Mouse (Mus musculus) liver, postnatal 0 days (tissue): ENCODE measurements at regions not wholly inside any gene's neighbourhood (a gene's known extent, or its start where the extent isn't known, plus 50 kb on each side); places are given as distances from the start of the nearest gene placed in this dataset.

Source experiments
- CTCF ChIP-seq: sonication (generic); IDR thresholded peaks from 2 replicates; pipeline ENCODE4 v1.5.1; 2016; ENCODE audit warnings: antibody characterized with exemption, low read depth
- EP300 ChIP-seq: IDR thresholded peaks from 2 replicates; pipeline ENCODE4 v1.6.1; 2016; ENCODE audit warnings: antibody characterized with exemption, low read depth, mild to moderate bottlenecking

DNA sequence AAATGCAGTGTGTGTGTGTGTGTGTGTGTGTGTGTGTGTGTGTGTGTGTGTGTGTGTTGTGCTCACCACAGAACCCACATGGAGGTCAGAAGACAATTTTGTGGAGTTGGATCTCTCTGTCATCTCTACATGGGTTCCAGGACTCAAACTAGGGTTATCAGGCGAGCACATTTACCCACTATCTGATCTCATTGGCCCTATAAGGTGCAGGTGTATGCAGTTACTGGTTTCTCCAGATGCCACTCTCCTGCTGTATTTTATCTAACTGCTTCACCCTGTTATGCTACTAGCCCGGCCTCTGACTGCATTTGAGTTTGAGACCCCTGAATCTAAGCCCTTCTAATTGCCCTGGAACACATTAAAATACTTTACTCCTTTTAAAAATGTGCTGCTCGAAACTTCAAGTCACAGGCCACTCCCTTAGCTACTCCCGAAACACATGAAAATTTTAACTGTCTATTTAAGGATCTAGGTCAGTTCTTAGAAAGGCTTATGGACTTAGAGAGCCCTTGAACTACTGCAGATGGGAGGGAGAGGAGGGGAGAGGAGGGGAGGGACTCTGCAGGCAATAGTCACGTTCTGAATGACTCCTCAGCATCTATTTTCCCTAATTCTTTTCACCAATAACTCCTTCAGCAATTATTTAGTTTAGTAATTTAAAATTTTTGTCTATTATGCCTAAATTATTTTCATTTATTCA is 61.1 kb upstream of the Slc16a1 start:
- TF ChIP-seq CTCF (no peak), EP300 (no peak)
